Mouse (Mus musculus) erythroblast, embryonic 14.5 days (primary cell): ENCODE results near the gene Adgrg7.

ENCODE experiments used
- GATA1 ChIP-seq: IDR thresholded peaks from 2 replicates; pipeline ENCODE4 v1.6.1; 2012; ENCODE audit warnings: low read length, inconsistent platforms, mixed read lengths
- TAL1 ChIP-seq: IDR thresholded peaks from 3 replicates; pipeline ENCODE4 v1.6.1; 2012; ENCODE audit warnings: low read length, inconsistent platforms, mixed read lengths

DNA sequence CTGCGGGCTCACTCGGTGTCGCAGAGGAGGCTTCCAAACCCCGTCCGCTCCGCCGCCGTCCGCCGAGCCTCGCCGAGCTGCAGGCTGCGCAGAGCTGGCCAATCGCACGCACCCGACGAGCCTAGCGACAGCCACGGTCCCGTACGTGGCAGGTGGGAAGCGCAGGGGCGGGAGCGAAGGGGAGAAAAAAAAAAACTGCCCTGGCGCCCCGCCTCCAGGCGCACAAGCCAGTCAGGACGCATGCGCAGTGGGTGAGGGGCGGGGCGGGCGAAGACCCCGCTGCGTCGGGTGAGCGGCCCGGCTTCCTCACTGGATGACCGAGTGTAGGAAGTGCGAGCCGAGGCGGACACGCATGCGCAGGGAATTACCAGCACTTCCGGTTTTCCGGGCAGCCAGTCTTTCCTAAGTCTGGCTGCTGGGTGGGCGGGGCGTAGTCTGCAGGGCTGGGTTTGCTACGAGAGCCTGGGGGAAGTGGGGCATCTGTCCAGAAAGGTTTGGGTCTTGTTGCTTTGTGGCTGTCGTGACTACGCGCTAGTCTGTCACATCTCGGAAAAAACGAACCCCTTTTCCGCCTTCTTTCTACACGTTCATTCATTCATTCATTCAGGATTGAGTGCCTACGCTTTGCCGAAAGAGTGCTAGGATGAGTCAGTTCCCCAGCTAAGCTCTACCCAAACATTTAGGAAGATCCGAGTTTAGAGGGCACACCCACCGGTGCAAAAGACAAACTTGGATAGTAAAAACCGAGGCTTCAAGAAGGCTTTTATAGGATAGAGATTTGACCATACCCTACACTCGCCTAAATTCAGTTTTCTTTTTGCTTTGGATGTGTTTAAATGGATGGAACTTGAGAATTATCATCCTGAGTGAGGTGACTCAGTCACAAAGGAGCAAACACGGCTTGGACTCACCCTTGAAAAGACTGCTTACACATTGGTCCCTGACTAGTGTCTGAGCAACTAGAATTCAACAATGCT, 78.1 kb downstream of the Adgrg7 start, which contains the start of gene Tfg:
- TF ChIP-seq GATA1 (no peak), TAL1 (no peak)
